Mouse (Mus musculus) embryonic fibroblast, embryonic 13.5 days (primary cell): ENCODE results near the gene Entpd8.

Experiments used
- CTCF ChIP-seq: IDR thresholded peaks from 2 replicates; pipeline ENCODE4 v1.5.1; 2011; ENCODE audit warnings: mild to moderate bottlenecking, control low read depth, low read length, moderate library complexity, borderline replicate concordance; ENCODE audit not compliant: insufficient read depth
- POLR2A ChIP-seq: IDR thresholded peaks from 2 replicates; pipeline ENCODE4 v1.6.1; 2011; ENCODE audit warnings: low read depth, mild to moderate bottlenecking, control low read depth, low read length, moderate library complexity

GRCm38 (mm10) chr2:25126011-25127010 is 46.2 kb downstream of the Entpd8 start:
- no peak for TF ChIP-seq CTCF
- TF ChIP-seq POLR2A: no peak
